Mouse (Mus musculus): ENCODE data around the gene Mrps25. TPM values are rescaled to one million over a fixed set of nuclear protein-coding genes. Genes with fewer than 3 reads are reported as not detected.

The Mrps25 gene
- polyA plus RNA-seq (2017; shearing (Covaris generic)): 27.8 TPM

DNA sequence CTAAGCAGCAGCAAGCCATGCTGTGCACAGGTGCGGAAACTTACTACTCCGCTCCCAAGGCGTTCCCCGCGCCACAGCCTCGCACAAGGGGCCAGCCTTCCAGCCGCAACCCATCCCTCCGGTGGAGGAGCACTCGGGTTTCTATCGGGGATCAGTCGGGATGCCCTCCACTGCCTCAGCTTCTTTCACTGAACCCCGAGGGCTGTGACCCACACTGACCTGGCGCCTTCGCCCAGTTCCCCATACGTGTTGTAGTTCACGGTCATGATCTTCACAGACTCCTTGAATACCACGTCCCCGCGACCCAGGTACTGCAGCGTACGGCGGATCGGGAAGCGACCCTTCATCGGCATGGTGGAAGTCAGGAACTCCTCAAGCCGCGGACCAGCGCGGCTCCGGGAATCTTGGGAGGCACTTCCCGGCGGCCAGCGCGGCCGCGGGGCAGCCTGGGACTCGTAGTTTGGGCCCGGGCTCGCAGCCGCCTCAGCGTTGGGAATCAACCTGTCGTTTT lies at the start of gene Mrps25:
TSS of gene Mrps25 (minus strand) at position 413 of the 511 bp plus-strand sequence.

DNA sequence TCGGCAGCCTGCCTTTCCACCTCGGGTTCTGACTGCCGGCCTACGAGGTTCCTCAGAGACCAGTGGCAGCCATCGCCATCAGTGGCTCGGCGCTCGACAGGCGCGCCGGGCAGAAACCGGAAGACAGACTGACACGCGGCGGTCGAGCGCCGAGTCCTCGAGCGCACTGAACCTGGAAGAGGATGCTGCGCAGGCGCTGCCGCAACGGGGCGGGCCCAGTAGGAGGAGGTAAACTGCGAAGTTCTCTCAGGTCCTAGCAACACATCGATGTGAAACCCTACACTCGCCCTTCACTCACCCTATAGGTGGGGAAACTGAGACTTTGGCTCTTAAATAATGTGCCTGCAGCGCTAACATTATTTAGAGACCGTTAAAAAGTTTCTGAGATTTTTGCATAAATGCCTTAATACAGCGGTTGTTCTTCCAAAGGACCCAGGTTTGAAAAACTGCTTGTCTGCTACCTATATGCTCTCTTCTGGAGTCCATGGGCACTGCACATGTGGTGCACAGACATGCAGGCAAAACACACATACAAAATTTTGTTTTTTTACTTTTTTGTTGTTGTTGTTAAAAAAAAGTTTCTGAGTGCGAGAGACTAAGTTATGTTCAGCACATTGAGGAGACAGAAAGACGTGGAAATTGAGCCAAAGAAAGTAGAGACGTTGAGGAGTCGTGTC lies 31.1 kb upstream of the Mrps25 start, which contains the start of gene Rbsn:
TSS of gene Rbsn (minus strand) at position 153 of the 677 bp plus-strand sequence.

Other genes with a start within 250 kb of the Mrps25 start
- gene Fgd5, start 205.2 kb downstream of the Mrps25 start, polyA plus RNA-seq (2017; shearing (Covaris generic)): not detected
- gene Nr2c2, start 92.6 kb downstream of the Mrps25 start, polyA plus RNA-seq (2017; shearing (Covaris generic)): 100 TPM
- gene Rbsn, start 30.9 kb upstream of the Mrps25 start, polyA plus RNA-seq (2017; shearing (Covaris generic)): 22.9 TPM
- gene Trh, start 60.6 kb upstream of the Mrps25 start, polyA plus RNA-seq (2017; shearing (Covaris generic)): not detected

Measured in naive thymus-derived CD4-positive, alpha-beta T cell, adult 5 months (primary cell).